Mouse (Mus musculus) testis, adult 2 months (tissue): ENCODE results near the gene Tmcc3.
A peak's percentile ranks its signal among the peaks of the same experiment; 100 is the strongest.

Experiments
- CTCF ChIP-seq: fragments of 200-500 bp; IDR thresholded peaks from 2 replicates; pipeline ENCODE4 v1.5.1; 2012; ENCODE audit warnings: low read depth, mild to moderate bottlenecking, inconsistent platforms, low read length, moderate library complexity; ENCODE audit not compliant: control insufficient read depth, insufficient read depth, insufficient replicate concordance
- POLR2A ChIP-seq: fragments of 200-500 bp; IDR thresholded peaks from 2 replicates; pipeline ENCODE4 v1.6.1; 2012; ENCODE audit warnings: low read depth, mild to moderate bottlenecking, inconsistent platforms, low read length, moderate library complexity; ENCODE audit not compliant: control insufficient read depth

DNA sequence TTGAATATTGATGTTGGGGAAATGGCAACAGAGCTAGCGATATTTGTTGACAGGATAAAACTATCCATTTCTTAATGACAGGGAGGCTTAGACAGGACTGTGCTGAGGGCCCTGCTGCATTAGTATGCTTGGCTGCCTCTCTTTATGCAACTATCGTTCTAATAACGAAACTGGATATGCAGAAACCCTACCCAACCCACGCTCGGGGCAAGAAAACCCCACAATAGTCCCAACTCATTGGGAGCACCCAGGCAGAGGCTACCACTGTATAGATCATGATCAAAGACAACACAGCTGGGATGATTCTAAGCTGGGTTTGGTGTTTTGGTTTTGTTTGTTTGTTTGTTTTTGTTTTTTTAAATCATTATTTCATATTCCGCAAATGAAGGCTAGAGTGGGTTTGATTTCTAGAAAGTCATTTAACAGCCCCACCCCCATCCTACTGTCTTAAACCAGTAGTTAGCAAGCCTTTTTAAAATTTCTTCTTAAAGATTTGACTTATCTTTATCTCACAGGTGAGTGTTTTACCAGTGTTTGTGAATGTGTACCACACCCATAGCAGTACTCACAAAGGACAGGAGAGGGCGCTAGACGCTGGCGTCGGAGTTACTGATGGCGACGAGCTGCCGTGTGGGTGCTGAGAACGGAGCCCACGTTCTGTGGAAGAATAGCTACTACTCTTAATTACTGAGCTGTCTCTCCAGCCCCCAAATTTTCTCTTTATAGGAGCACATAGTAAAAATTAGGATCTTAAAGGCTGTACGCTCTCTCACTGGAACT, 20.8 kb downstream of the Tmcc3 start:
- TF ChIP-seq CTCF (peak; percentile 90; the same call in 1 of the 2 replicates), POLR2A (no peak)
